Mouse (Mus musculus) c-Kit-positive CD71-positive TER-119-negative erythroid progenitor cells, embryonic 14.5 days (primary cell): ENCODE measurements around the gene Il31.

Experiments used
- DNase-seq: peaks from one replicate; pipeline ENCODE4 v3.0.0-alpha.2; 2013; ENCODE audit warnings: low read depth

The Il31 gene

DNA sequence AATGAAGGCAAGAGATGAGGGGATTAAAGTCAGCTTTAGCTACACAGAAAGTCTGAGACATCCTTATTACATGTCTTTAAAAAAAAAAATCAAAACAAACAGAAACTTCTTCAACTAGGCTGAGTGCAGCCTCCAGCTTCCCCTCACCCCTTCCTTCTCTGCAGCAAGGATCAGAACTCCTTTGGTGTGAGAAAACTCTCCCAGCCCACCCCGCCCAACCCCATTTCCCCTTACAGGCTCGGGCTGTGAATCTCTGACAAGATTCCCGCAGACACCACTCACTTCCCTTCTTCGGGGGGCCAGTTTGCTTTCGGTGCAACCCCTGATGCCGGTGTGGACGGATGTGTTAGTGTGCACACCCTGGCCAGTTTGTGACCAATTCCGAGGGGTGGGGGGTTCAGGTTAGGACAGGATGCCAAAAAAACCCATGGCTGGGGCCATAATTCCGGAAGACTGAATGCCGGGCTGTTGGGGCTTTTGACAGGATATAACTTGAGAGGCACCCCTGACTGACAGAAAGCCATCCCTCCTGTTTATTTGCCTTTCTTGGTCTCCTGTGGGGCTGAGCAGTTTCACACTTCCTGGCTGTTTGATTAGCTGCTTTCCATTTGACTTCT is 18.4 kb downstream of the Il31 start:
- DNase-seq = no peak

DNA sequence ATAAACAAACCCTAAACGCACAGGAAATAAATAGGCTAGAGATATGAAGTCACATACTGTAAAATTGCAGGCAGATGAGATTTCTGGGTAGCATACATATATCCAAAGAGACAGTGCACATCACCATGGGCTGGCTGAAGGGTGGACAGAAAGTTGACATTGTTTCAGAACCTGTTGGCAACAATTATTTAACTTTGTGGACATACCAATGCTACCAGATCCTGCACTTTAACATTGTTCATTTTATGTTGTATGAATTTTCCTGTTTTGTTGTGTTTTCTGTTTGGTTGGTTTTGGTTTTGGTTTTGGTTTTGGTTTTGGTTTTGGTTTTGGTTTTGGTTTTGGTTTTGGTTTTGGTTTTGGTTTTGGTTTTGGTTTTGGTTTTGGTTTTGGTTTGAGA is 24.7 kb downstream of the Il31 start:
- no peak for DNase-seq

DNA sequence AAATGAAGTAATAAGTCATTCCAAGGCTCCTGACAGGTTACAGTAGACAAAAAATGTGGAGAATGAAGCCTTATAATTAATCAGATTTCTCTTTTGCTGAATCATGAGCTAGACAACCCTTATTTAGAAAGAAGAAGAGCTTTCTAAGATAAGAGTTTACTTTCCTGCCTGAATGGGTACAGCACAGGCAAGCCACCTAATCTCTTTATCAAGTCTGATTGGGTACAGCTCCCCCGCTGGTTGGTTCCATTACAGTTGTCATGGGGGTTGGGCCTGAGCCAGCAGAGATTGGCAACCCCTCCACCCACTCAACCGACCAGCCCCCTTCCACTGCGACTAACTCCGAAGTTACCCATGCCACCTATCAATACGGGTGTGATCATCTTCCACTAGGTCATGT is 27.9 kb downstream of the Il31 start:
- DNase-seq = no peak

DNA sequence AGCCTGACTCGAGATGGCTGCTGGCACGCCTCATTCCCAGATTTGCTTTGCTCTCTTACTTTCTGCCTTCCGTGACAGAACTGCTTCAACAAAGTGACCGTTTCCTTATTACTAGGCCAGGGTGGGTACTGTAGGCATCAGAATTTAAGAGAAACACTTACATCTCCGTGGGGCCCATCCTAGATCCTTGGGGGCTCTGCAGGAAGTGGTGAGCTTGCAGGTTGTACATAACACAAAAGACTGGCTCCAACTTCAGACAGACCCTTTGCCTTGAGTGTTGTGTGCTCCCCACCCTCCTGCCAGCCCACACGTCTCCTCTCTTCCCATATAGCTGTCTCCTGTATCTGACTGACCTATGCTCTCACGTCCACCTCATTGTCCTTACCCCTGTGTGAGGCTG is 37.4 kb downstream of the Il31 start:
- no peak for DNase-seq

DNA sequence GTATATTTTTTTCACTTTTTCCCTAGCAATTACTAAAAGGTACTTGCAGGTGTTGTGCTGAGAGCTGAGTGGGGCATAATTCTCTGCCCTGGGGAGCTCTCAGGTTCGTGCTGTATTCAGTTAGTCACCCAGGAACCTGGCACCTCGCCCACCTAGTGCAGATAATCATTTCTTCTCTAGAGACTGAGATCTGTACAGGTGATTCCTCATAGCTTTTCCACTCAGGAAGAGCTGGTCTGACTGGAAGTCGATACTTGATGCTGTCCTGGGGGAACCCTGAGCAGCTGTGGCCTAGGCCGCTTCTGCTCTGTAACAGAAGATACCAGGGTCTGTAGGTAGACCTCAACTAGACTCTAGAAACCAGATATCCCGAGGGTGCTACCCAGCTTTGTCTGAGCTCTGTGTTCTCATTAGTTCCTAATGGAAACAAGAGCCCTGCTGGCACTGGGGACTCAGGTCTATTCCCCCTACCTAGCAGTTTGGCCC is 44.4 kb downstream of the Il31 start:
- DNase-seq = no peak

DNA sequence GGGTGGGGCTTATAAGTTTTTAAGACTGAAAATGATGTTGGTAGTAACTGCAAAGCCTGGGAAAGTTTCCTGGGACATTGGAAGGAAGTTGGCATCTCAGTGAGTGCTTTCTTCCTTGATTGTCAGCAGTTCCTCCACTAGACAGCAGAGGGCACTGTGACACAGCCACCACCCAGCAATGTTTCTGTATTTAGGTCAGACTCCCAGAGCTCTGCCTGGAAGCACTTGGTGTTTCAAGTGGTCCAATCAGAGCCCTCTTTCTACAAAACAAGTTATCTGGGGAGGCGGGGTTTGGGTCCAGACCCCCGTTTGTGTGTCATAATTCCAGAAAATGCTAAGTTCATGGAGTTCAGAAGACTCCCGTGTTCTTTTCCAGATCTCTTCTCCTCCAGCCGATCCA is 45.2 kb downstream of the Il31 start:
- peak; percentile 37 for DNase-seq

DNA sequence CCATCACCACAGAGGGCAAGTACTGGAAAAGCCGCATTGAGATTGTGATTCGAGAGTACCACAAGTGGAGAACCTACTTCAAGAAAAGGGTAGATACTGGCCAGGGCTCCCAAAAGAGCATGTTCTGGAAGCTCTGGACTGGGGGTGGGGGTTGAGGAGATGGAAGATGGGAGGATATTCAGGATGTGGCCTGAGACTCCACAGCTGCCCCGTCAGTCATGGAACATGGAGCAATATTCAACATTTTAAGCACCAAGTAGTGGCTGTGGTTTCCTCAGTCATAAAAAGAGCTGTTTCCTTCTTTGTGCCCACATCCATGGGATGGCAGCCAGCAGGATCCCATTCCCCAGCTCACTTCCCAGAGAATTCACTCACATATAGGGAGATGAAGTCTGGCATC is 47.0 kb downstream of the Il31 start:
- no peak for DNase-seq

DNA sequence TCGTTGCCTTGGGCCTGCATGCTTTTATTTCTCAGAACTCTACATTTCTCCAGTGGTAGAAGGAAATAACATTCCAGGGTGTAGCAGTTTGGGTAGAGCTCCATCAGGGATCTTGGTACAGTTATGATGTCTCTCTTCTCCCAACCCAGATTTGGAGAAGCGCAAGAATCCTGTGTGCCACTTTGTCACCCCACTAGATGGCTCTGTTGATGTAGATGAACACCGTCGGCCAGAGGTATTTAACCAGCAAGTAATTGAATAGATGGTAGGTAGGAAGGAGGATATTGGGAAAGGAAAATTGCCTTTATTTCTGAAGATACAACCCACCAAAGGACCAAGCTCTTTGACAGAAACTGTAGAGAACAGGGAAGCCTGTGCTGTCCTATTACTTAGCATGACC is 48.6 kb downstream of the Il31 start:
- no peak for DNase-seq

DNA sequence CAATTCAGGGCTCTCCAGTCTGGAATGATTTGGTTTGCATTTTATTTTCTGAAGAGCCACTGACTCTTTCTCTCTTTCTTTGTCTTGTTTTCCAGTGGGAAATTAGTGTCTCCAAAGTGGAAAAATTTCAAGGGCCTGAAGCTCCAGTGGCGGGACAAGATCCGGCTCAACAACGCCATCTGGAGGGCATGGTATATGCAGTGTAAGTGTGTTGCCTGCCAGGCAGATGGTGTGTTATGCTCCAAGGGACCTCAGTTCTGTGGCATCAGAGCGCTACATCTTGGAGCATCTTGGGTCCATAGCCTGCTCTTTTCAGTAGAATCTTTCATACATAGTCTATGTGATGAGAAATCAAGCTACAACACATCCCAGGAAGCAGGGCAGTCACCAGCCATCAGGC is 49.3 kb downstream of the Il31 start:
- DNase-seq = no peak

DNA sequence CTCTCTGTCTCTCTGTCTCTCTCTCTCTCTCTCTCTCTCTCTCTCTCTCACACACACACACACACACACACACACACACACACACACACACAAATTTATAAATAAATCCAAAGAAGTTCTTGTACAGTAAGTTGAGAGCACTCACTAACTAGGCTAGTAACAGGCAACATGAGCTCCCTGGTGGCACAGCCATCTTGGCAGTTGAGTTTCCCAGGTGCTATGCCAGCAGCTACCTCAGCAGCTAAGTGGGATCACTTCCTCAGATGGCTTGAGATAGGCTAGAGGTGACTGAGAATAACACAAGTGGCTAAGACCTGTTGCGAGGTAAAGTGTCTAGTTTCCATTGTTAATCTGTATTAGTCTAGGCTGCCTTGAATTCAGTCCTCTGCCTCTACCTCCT is 50.0 kb downstream of the Il31 start:
- no peak for DNase-seq

DNA sequence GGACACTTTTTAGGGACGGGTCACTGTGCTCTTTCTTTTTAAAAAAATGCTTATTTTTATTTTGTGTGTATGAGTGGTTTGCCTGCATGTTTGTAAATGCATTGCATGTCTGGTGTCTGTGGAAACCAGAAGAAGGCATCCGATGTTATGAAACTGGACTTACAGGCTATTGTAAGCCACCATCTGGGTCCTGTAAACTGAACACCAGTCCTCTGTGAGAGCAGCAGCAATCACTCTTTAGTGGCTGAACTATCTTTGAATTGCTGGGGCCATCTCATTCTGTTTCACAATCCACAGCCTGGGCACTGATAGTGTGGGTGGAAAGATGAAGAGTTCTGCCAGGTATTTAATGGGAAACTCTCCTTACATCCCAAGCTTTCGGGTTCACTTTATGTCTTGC is 50.9 kb downstream of the Il31 start:
- DNase-seq = no peak

DNA sequence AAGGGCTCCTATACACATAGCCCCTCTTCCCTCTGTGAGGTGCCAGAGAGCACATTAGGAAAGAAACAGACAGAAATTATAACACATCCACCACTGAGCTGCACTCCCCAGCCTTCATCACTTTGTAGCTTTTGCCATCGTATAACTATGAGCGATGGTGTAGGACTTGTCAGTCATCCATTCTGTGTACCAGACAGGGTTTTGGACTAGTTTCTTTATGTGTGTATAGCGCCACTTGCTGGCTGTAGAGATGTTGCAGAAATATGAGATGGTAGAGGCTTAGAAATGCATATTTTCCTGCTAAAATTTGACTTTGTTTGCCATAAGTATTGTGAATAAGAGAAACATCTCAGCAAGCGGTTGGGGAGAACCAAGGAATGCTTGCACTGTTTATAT is 52.5 kb downstream of the Il31 start:
- DNase-seq = peak; percentile 62

DNA sequence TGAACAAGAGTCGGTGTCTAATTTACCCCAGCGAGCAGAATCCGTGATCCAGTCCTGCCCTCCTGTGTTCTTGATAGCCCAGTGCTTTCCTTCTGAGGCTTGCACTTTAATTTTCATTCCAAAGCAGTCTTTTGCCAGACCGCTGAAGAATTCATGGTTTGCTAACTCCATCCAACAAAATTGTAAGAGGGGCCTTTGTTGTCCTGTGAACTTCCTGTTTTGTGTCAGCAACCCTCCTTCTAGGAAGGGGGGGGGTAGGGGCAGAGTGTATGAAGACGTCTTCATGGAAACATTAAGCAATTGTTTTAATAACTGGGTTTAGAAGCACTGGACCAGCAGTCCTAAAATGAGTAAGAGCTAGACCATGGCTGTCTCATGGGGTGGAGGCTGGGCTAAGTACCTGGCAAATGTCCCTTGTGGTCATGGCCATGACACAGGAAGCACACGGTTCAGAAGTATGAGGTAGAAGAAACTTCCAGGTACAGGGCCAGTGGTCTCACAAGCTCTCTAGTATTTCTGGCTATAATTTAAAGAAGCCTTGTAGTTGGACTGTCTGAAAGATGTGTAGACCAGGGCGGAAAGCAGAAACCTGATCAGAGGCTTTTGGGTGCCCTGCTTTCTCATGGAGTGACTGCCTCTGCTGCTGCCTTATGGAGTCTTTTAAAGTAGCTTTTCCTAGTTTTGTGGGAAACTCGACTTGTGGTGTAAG is 53.1 kb downstream of the Il31 start:
- DNase-seq = no peak

DNA sequence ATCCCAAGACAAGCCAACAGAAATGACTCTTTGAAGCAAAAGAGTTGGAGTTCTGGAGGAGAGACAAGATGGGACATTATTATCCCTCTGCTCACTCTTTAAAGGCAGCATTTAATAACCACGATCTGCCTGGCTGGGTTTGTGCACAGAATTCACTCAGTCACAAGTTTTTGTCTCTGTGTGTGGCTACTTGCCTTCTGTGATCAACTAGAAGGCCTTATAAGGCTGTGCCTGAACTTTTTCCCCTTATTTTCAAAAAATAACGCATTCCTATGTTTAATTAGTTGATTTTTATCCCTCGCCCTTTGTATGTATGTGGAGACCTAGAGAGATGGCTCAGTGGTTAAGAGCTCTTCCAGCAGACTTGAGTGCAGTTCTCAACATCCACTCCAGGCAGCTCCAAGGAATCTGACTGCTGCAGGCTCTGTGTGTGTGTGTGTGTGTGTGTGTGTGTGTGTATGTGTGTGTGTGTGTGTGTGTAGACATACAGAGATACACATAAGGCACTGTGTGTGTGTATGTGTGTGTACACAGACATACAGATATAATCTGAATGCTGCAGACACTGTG is 56.9 kb downstream of the Il31 start:
- no peak for DNase-seq

DNA sequence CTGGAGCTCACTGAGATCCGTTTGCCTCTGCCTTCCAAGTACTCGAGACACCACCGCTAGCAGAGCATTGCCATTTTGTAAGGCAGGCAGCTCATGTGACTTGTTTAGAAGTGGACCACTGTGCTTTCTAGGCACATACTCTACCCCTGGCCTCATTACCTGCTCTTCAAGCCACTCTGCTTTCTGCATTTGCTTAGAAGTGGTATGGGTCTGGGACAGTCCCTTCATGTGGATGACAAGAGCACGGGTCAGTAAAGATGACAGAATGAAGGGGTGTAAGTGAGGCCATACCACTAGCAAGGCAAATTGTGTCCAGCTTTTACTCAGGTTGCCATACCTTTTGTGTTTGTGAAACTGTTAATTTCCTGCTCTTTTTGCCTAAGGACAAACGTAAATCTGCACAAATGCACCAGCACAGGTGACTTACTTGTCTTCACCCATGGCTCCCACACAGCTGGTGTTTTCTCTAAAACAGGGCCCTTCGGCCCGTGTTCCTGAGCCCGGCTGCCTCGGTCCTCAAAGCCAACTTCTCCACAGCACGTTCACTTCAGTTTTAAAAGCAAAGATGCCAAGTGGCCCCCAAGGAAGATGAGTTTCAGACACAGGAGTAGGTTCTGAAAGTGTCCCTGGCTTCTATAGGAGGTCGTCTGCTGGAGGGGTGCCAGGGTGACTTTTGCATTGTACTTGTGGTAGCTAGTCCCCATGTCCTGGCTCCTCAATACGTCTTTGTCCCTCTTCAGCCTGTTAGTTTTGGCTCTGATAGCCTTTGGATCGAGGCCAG is 57.6 kb downstream of the Il31 start:
- no peak for DNase-seq
